Mouse (Mus musculus): Measurements from ENCODE around the gene Nprl3. TPM values are rescaled to one million over a fixed set of nuclear protein-coding genes. Genes with fewer than 3 reads are reported as not detected.
"Not testable (repeated sequence)": the region's sequence is repeated elsewhere in the genome, so short reads cannot be mapped to it uniquely, and the experiment has no call there.

The Nprl3 gene
- total RNA-seq (2021) = 10 to 100 TPM; 57.1 to 63.2 TPM
- long read RNA-seq, experiment 1, transcript Nprl3-201 (13 exons, 2,865 nt) = major isoform, 23 of 47 reads
- long read RNA-seq, experiment 1, transcript Nprl3-213 (12 exons, 3,417 nt) = minor isoform, 12 of 47 reads
- long read RNA-seq, experiment 1, partial matches to known transcripts = 1 of 47 reads
- long read RNA-seq, experiment 1, other reads (novel, unspliced or antisense) = 9 of 47 reads
- long read RNA-seq, experiment 2, transcript Nprl3-213 (12 exons, 3,417 nt) = minor isoform, 9 of 48 reads
- long read RNA-seq, experiment 2, transcript Nprl3-201 (13 exons, 2,865 nt) = major isoform, 22 of 48 reads
- long read RNA-seq, experiment 2, partial matches to known transcripts = 4 of 48 reads
- long read RNA-seq, experiment 2, other reads (novel, unspliced or antisense) = 13 of 48 reads

DNA sequence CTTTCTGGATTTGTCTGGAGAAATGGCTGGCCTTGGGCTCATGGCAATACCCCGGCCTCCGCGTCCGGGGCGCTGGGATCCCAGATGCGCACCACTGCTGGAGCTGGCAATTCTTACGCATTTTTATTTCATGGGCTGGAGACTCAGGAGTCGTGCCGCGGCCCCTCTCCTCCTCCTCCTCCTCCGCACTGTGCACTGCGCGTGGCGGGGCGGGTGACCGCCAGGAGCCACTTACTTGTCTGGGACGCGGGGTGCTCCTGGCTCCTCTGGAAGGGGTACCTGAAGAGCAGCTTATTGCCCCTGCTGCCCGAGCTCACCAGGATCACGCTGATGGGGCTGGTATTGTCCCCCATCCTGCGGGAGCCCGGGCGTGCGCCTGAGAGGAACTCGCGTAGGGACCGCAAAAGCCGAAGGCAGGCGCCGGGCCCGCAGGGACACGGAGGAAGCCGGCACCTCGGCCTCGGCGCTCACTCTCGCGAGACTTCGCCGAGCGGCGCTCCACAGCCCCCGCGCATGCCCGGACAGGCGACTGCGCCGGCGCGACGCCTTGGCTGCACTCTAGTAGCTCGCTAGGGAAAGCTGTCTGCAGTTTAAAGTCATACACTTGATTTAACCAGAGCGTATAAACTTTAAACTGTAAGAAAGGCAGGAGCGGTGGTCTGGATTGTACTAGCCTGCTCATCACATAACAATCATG lies at the start of gene Nprl3:
TSS of gene Nprl3 (minus strand) at position 520 of the 697 bp plus-strand sequence.
- DNase-seq (ENCODE audit: low spot score in 2 of 2) = peak; percentile 95 to 97

DNA sequence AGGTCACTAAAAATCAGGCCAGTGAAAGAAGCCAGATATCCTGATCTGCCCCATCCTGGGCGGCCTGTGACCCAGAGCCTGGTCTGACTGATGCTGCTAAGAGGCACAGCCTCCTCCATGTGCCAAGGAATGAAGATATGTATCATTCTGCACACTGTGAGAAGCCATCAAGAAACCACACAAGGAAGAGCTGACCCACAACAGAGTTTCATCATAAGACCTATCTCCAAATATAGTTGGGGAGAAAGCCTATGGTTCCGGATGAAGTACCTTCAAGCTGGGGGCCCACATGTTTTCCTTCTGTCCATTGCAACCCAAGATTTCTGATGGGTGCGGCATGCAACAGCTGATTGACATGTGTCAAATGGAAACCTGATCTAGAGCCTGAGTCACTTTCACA lies 48.5 kb upstream of the Nprl3 start:
- no peak for DNase-seq (ENCODE audit: low spot score in 2 of 2)

DNA sequence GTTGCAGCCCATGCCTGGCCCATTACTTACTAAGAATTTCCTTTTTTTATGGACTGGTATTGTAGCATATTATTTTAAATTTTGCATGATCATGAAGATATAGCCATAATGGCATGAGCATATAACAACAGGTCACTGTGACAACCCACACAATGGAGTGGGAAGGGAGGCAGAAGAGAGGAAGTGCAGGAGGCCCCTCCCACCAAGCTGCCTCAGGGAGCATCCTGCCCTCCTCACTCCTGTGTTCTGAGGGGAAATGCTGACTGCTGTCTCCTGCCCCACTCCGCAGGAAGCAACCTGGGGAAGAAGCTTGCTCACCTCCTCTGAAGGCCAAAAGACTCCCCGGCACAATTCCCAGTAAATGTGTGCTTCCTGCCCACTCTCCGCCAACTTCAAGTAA lies 42.4 kb upstream of the Nprl3 start:
- DNase-seq (ENCODE audit: low spot score in 2 of 2) = no peak

DNA sequence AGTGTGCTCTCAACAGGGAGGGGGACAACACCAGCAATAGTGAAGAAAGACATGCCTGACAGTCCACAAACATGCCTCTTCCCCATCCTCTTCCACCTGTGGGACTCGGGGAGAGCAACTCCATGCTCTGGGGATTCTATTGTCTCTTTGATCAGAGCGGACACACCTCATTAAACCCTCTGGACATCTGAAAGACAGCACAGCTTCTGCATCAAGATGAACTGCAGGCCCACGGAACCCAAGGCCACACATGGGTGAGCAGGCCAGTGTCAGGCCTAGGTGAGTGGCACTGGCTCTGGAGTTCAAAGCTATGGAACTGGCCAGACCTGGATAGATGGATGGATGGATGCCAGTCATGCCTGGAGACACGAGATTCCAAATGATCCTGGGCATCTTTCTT lies 41.9 kb upstream of the Nprl3 start:
- DNase-seq (ENCODE audit: low spot score in 2 of 2) = no peak

DNA sequence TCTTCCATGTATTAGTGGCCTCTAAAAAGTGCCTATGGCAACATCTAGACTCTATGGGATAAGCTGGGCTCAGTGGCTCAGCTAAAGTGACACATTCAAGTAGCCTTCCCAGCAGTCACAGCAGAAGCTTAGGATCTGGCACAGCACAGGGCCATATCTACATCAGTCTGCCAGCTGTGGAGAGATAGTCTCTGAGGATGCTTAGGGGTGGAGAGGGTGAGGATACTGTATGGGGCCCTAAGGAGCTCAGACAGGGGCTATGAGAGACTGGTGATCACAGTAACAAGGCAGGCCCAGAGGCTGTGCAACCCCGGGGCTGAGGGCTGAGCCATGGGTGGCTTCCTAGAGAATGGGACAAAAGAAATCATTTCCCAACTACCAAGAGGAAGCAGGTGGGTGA lies 39.5 kb upstream of the Nprl3 start:
- no peak for DNase-seq (ENCODE audit: low spot score in 2 of 2)

DNA sequence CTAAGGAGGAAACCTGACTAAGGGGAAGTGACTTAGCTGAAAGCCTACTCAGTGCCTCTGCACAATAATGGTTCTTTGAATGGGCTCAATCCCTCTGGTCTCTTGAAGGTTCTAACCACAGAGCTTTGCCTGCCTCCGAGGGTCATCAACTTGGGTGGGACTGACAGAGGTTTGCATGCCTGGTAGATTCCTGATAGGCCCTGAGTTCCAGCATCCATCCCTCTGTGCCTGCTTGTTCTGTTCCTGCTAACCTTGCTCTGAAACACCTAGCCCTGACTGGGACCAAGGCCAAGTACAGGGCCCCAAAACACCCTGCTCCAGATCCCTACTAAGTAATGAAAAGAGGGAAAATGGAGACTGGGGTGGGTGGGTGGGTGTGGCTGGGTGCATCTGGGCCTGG lies 35.9 kb upstream of the Nprl3 start:
- DNase-seq (ENCODE audit: low spot score in 2 of 2) = no peak

DNA sequence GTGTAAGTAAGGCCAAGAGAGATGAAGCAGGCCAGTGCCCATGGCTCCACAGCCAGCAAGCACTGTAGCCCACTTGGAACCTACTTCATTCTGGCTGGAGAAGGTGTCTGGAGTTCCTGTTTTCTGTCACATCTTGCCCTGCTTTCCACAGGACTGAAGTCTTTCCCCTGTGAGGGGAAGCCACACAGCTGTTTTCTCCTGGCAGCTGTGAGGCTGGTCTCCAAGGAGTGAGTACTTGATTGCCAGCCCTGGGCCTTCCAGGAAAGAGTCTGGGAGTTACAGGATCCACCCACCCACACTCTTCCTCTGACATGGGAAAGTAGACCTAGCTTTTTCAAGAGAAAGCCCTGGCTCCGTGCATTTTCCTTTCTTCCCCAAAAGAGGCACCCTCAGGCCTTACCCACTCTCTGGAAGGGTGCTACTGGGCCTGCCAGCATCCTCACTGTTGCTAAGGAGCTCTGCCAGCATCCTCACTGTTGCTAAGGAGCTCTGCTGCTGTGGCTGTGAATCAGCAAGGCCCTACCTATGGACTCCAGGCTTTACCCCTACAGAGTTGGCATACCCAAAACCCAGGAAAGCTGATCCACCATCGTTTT lies 35.4 kb upstream of the Nprl3 start:
- peak in 1 of 2 experiments; percentile 44 for DNase-seq (ENCODE audit: low spot score in 2 of 2)

DNA sequence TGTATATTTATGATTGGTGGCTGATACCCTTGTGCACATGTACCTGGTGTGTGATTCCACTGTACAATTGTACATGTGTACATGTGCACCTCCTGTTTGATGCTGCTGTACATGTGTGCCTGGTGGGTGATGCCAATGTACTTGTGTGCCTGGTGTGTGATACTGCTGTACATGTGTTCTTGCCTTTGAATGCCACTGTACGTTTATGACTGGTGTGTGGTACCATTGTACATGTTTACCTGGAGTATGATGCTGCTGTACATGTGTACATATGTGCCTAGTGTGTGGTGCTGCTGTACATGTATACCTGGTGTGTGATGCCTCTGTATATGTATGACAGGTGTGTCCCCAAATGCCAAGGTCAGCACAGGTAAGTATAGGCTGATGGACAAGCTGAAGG lies 34.0 kb upstream of the Nprl3 start:
- DNase-seq (ENCODE audit: low spot score in 2 of 2) = no peak

DNA sequence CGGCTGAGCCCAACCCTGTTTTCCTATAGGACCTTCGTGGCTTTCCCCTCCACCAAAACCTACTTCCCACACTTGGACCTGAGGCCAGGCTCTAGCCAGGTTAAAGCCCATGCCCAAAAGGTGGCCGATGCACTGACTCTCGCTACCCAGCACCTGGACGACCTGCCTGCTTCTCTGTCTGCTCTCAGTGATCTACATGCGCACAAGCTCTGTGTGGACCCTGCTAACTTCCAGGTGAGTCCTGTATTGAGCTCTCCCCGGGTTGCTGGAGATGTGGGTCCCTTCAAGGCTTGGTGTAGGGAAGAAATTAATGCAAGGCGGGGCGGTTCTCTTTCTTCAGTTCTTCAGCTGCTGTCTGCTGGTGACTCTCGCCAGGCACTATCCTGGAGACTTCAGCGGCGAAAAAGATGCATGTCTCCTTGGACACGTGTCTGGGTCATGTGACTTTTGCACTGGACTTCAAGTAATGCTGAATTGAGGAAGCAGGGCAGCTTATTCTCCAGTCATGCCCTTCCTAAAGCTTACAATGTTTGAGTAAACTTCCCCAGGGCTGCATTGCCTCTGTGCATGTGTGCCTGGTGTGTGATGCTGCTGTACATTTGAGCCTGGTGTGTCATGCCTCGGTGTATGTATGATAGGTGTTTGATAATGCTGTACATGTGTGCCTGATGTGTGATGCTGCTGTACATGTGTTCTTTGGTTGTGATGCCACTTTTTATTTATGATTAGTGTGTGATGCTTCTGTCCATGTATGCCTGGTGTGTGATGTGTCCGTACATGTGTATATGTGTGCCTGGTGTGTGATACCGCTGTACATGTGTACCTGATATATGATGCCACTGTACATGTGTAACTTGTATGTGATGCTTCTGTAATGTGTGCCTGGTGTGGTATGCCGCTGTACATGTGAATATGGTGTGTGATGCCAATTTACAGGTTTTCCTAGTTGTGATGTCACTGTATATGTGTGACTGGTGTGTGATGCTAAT lies 33.1 kb upstream of the Nprl3 start:
- DNase-seq (ENCODE audit: low spot score in 2 of 2) = no peak

DNA sequence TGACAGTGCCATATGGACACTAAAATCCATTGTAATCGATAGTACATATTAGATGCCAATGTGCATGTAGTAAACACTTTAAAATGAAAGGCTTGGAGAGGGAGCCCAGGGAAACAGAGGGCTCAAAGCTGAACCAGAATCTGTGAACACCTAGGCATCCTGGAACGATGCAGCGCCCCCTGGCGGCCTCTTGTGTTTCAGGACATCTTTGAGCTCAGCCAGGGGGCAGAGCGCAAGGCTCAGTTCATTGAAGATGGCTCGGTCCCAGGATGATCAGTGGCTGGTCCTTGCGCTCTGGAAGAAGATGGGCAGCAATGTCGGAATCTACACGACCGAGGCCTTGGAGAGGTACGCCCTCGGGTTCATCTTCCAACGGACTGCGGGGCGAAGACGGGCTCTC lies 32.4 kb upstream of the Nprl3 start, which contains the start of gene Hbq1a:
TSS of gene Hbq1a (plus strand) at position 205 of the 400 bp plus-strand sequence.
- peak; percentile 68 for DNase-seq (ENCODE audit: low spot score in 2 of 2)

DNA sequence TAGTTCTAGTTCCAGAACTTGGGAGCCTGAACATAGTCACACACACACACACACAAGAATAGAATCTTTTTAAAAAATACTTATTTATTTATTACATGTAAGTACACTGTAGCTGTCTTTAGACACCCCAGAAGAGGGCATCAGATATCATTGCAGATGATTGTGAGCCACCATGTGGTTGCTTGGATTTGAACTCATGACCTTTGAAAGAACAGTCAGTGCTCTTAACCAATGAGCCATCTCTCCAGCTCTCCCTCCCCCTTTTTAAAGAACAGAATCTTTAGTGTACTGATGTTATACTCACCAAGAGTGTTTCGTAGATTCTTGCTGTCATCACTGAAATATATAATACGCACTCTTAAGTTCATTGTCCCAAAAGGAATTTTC lies 31.0 kb upstream of the Nprl3 start:
- no peak for DNase-seq (ENCODE audit: low spot score in 2 of 2)

DNA sequence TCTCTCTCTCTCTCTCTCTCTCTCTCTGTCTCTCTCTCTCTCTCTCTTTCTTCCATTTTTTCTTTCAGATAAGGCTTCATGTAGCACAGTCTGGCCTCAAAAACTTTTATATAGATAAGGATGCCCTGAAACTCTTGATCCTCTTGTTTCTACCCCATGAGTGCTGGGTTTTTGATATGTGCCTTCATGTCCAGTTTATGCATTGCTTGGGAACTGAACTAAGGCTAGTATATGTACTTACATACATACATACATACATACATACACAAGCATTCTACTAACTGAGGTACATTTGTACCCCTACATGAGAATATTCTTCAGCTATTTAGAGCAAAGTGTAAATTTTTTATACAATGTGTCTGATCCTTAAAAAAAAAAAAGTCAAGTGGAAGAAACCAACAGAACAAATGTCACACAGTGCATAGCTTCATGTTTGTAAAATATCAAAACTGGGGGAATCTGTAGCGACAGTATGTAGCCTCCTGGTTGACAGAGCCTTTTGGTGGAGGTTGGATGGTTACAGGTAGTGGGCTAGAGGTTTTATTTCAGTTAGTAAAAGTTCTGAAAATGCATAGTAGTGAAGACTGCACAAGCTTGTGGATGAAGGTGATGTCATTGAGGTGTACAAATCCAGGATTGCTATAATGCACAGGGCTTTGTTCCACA lies 30.5 kb upstream of the Nprl3 start:
- no peak for DNase-seq (ENCODE audit: low spot score in 2 of 2)

DNA sequence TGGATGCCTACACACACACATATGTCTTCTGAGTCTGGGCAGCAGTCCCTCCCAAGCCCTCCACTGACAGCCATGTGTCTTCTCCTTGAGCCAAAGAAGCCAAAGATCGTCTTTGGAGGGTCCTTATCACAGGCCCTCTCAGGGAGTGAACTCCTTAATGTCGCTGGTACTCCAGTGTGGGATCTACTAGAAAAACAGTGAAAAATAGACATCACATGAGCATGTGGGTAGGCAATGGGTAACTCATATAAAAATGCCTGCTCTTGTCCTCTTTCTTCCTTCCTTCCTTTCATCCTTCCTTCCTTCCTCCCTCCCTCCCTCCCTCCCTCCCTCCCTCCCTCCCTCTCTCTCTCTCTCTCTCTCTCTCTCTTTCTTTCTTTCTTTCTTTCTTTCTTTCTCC lies 29.9 kb upstream of the Nprl3 start:
- DNase-seq (ENCODE audit: low spot score in 2 of 2) = not testable (repeated sequence)

DNA sequence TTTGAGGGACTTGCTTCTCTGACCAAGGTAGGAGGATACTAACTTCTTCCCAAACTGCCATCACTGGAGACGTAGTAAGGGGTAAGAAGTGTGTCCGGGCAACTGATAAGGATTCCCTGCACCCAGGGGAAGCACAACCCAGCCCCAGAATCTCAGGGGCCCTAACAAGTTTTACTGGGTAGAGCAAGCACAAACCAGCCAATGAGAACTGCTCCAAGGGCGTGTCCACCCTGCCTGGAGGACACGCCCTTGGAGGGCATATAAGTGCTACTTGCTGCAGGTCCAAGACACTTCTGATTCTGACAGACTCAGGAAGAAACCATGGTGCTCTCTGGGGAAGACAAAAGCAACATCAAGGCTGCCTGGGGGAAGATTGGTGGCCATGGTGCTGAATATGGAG lies 28.7 kb upstream of the Nprl3 start, which contains the start of gene Hba-a2:
TSS of gene Hba-a2 (plus strand) at position 287 of the 400 bp plus-strand sequence.
- not testable (repeated sequence) for DNase-seq (ENCODE audit: low spot score in 2 of 2)

DNA sequence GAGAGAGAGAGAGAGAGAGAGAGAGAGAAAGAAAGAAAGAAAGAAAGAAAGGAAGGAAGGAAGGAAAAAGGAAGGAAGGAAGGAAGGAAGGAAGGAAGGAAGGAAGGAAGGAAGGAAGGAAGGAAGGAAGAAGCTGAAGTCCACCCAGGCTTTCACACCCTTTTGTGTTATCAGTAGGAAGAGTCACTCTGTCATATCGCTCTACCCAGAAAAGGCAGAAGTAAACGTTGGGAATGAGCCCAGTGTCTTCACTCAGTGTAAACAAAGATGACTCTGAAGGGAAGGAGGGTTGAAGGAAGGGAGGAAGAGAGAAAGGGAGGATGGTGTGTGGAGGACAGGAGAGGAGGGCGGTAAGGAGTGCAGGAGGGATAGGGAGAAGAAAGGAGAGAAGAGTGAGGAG lies 26.0 kb upstream of the Nprl3 start:
- not testable (repeated sequence) for DNase-seq (ENCODE audit: low spot score in 2 of 2)

DNA sequence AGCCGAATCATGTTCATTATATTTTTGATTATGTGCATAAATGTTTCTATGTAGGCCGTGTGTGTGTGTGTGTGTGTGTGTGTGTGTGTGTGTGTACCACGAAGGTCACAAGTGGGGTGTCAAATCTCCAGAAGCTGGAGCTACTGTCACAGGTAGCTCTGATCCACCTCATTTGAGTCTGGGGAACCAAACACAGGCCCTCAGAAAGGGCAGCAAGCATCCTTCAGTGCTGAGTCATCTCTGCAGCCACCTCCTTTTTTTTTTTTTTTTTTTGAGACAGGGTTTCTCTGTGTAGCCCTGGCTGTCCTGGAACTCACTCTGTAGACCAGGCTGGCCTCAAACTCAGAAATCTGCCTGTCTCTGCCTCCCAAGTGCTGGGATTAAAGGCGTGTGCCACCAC lies 25.3 kb upstream of the Nprl3 start:
- not testable (repeated sequence) for DNase-seq (ENCODE audit: low spot score in 2 of 2)

DNA sequence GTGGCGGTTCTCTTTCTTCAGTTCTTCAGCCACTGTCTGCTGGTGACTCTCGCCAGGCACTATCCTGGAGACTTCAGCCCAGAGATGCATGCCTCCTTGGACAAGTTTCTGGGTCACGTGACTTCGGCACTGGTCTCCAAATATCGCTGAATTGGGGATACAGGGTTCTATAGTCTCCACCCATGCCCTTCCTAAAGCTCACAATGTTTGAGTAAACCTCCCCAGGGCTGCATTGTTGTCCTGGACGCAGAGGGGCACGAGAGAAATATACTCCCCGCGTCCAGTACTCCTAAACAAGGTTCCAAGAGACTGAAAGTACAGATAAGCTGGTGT lies 20.0 kb upstream of the Nprl3 start:
- DNase-seq (ENCODE audit: low spot score in 2 of 2) = no peak

DNA sequence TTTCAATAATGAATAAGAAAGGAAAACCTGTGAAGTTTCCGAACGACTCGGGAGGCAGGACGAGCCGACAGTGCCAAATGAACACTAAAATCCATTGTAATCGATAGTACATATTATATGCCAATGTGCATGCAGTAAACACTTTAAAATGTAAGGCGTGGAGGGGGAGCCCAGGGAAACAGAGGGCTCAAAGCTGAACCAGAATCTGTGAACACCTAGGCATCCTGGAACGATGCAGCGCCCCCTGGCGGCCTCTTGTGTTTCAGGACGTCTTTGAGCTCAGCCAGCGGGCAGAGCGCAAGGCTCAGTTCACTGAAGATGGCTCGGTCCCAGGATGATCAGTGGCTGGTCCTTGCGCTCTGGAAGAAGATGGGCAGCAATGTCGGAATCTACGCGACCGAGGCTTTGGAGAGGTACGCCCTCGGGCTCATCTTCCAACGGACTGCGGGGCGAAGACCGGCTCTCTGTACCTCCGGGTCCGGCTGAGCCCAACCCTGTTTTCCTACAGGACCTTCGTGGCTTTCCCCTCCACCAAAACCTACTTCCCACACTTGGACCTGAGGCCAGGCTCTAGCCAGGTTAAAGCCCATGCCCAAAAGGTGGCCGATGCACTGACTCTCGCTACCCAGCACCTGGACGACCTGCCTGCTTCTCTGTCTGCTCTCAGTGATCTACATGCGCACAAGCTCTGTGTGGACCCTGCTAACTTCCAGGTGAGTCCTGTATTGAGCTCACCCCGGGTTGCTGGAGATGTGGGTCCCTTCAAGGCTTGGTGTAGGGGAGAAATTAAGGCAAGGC lies 19.4 kb upstream of the Nprl3 start, which contains the start of gene Hbq1b:
TSS of gene Hbq1b (plus strand) at position 271 of the 798 bp plus-strand sequence.
- DNase-seq (ENCODE audit: low spot score in 2 of 2) = peak; percentile 81 to 84

DNA sequence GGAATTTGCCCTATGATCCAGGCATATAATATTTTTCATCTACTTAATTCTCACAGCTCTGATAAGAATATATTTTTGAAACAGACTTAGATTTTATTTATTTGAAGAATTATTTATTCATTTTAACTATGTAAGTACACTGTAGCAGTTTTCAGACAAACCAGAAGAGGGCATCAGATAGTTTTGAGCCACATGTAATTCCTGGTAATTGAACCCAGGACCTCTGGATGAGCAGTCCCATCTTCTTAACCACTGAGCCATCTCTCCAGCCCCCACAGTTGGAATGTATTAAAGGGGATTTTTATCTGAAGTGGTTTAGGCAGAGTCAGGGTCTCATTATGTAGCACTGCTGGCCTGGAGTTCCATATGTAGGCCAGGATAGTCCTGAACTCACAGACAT lies 18.4 kb upstream of the Nprl3 start:
- DNase-seq (ENCODE audit: low spot score in 2 of 2) = not testable (repeated sequence)

Measured in layer of hippocampus, postnatal 14 days (tissue).